Mouse (Mus musculus) cerebellum, adult 11 months (tissue): ENCODE results near the gene Ap5b1.

Source experiments
- DNase-seq: peaks from one replicate; pipeline ENCODE4 v3.0.0; 2022

The Ap5b1 gene

DNA sequence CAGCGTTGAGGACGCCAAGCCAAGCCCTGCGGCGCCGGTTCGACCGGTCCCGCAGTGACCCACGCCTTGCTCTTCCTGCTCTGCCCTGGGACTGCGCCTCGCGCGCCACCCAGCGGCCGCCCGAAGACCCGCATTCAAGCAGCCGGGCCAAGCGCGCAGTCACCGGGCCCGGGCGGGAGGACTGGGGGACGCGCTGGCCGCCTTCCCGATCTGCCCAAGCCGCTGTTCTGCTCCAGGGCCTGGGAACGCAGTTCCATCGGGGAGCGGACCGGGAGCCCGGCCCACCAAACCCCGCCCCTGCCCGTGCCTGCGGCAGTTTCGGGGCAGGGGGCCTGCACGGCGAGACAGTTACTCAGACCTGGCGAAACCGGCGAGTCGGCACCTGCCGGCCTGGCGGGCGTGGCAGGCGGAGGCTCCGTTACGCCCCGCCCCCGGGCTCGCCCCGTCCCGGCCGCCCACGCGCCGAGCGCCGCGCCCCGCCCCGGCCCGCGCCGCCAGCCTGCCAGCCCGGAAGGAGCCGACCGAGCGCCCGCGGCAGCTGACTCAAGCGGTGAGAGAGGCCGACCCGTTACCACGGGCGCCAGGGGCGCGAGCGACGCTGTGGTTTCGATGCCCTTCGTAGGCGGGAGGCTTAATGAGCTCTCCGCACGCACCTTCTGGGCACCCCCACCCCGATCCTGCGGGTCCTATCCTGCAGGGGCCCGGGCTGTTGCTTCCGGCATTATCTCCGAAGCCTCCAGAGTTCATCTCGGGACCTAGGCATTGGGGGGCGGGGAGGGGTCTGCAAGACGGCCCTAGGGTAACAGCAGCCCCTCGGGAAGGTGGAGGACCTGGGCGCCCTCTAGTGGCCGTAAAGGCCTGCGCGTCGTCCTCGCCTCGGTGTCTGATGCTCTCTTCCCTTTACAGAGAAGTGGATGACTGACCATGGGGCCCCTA lies at the start of gene Ap5b1:
TSS of gene Ap5b1 (plus strand) at position 492 of the 936 bp plus-strand sequence.
- DNase-seq, result peak; percentile 93

DNA sequence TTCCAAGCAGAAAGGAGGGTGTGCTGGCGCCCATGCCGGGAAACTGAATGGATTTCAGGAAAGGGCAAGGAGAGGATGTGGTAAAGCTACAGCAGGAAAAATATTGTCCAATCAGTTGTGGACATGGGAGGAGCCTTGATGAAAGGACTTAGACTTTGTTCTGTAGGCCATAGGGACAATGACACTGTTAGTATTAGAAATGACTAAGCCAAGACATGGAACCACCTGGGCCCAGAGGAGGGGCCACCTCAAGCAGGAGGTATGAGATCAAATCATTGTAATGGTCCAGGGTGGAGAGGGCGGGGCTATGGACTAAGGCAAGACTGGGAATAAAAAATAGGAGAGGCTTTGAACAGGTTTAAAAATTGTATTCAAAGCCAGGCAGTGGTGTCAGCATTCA lies 49.1 kb upstream of the Ap5b1 start:
- DNase-seq, result no peak

DNA sequence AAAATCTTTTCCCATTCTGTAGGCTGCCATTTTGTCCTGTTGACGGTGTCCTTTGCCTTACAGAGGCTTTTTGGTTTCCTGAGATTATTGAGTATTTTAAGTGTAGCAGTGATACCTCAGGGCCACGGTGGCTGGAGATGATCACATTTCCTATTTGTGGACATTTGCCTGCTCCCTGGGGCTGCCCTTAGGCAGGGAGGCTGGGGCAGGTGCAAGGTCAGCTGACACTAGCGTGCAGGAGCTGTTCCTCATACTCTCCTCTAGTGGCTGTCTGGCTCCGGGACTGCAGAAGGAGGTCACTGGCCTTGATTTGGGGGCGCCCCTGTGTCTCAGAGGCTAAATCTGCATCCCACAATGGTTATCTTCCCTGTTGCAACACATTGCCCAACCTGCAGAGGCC lies 42.6 kb upstream of the Ap5b1 start:
- no peak for DNase-seq

DNA sequence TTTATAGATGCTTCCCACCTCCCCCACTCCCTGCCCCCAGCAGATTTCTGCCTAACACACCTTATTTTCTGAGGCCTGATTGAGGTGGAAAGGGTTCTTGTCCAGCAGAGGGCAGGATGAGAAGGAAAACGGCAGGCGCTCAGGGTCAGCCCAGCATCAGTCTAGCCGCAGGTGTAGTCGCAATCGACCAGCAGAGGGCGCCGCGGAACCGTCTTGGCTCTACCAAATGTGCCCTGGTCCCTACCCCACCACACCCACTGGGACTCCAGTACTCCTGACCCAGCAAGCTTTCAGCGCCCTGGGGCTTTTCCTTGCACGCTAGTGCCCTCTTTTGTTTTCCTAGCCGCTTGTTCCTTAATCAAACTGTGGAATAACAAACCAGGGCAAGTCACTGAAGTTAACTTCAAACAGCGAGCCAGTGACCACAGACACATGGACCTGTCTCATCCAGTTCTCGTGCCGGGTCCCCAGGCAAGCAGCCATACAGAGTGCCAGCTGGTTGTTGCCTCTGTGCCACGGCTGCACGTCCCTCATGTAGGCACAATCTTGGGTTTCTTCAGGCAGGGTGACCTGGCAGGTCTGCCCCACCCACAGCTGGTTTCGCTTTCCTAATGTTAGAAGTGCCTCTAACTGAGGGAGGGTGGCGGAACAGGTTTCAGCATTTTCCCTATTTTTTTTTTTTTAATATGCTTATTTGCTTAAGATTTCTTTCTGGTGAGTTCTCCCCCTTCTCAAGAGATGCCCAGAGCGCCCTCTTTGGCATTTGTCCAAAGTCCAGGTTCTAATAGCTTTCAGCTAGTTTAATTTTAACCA lies 38.3 kb upstream of the Ap5b1 start:
- peak; percentile 95 for DNase-seq

DNA sequence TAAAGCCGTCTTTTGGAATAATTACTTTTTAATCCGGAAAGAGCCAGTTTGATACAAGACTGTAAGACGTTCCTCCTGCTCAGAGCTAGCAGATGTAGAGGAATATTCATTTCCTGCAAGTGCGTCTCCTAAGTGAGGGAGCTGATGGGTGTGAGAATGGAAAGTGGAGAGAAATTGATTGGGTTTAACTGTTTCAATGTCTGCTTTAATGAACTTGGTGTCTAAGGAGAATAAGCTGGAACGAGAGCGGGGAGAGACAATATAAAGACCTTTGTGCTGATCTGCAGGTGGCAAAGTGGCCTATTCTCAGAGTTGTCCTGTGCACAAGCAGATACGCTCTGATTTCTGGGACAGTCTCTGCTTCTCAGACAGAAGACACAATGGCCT lies 37.7 kb upstream of the Ap5b1 start:
- no peak for DNase-seq

DNA sequence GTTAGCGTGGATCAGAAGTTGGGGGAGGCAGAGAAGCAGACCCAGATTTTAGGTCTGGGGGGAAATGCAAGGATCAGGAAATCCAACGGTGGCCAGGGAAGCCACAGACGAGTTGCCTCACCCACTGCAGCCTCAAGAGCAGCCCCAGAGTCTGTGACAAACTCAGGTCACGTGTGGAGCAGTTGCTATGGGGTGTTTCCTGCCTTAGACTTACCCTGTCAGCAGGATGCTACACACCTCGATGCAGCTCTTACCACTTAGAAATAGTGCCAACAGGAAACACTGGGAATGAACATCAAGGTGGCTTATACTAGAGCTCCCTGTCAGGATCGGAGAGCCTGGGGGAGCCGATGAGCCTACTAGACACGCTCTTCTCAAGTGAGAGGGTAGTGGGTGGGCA lies 35.3 kb upstream of the Ap5b1 start:
- no peak for DNase-seq

DNA sequence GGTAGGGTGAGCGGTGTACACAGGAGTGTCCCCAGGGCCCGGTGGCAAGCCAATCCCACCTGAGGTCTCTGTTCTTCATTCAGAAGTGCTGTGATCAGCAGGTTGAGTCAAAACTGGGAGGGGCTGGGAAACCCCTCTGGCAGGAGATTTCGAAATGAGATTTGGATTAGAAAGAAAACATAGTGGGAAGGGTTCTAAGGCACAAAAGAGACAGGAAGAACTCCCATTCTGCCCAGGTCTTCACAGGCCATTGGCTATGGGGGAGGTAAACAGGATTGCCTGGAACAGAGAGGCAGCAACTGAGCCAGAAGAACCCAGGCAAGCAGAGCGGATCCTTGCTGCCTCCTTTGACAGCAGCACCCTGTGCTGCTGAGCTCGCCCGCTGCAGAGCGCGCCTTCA lies 29.0 kb upstream of the Ap5b1 start:
- no peak for DNase-seq

DNA sequence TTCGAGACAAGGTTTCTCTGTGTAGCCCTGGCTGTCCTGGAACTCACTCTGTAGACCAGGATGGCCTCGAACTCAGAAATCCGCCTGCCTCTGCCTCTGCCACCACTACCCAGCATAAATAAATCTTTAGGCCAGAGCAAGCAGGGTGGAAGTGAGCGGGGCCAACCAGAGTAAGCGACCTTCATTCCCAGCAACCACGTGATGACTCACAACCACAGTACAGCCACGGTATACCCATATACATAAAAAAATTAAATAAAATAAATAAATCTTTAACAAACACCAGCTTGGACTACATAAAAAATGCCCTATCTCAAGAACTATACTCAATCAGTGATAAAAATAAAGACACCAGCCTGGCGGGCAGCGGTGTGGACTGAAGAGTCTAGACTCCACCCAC lies 24.5 kb upstream of the Ap5b1 start:
- no peak for DNase-seq

DNA sequence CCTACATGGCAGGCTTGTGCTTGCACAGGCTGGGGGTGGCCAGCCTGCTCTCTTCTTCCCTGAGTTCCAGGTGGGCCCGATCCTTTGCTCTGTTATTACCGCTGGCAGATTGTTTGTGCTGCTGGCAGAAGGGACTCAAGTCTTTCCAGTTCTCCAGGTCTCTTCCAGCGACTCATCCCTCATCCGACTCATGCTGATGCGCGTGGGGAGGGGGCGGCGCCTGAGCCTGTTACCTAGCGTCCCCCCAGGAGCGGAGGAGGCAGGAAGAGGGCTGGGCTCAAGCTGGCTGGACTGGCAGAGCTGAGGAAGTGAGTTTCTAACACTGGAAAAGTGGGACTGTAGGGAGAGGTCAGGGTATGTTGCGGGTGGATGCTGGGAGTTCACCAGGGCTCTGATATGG lies 23.8 kb upstream of the Ap5b1 start:
- no peak for DNase-seq

DNA sequence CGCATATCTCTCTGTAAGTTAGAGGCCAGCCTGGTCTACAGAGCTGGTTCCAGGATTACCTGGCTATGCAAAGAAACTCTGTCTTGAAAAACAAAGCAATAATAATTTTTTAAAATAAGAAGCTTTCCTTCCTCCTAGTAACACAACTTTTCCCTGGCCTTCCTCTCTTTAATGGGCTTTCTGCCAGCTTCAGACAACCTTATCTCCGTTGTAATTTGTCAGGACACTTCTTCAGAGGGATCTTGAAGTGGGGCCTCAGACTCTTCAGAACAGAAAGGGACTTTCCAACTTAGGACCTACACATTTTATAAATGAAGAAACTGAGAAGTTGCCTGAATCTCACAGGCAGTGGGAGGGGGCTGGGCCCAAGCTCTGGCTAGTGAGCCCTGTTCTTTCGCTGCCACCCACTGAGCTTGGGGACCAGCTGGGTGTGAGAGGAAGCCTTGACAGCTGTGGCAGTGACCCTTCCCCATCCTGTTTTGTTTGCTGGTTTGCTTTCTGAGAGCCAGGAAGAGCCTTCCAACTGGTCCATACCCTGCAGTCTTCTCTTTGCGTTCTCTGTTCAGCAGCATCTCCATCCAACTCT lies 20.3 kb upstream of the Ap5b1 start:
- no peak for DNase-seq

DNA sequence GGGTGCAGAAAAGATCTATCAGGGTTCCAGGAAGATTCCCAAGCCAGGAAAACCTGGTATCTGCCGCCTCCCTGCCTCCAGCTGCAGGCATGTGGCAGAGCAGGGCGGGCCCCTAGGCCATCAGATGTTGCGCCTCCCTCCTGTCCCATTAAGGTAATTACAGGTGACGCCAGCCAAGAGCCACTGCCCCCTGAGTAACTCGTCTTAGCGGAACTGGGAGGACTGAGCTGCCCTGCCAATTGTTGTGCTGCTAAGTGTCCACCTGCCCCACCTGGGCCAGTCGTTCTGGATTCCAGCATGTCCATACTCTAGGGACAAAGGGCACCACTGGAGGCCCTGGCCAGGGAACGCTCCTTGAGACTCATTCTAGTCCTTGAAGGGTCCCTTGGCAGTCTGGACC lies 14.0 kb upstream of the Ap5b1 start:
- no peak for DNase-seq

DNA sequence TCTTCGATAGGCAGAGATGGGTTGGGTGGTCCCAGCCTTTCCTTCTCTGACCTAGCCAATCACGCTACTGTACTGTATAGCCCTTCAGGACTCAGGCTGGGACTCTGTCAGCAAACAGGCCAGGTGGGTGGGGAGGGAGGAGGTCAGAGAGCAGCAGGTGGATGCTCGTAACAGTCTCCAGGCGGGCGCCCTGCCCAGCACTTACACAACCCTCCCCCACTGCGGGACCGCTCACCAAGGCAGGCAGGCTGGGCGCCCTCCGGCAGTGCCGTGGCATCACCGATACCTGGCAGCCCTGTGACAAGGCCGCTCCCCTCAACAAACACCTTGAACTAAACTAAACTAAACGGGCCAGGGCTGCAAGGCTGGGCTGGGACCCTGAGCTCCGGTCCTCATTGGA lies 13.6 kb upstream of the Ap5b1 start:
- no peak for DNase-seq

DNA sequence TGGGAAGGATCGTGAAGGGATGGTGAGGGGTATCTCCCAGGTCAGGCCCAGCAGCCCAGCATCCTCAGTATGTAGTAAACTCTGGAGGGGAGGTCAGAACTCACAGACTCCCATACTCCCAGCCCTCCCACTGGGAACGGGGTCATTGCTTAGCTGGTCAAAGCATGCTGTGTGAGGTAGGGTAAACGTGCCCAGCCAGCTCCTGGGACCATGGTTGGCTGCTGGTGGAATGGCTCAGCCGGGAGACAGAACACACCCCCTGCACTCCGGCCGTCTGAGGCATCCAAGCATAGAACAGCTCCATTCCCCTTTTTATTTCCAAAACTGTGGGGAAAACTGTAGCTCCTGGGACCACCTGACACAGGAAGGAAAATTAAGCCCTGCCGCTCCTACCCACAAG lies 9.7 kb upstream of the Ap5b1 start:
- DNase-seq, result no peak

DNA sequence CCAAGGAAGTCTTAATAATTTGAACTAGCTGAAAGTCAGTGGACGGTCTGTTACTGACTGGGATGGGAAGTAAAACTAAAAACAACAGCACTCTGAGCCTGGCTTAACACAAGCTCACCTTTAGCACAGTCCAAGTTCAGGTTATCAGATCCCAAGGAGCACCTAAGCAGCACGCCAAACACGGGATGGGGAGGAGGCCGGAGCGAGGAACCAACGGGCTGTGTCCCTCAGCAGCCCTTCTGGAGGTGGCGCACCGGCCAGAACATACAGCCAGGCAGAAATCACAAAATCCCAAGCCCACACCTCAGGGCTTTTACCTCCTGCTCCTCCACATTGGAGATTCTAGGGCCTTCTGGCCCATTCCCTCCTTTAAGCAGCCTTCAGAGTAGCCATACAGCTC lies 9.1 kb upstream of the Ap5b1 start:
- no peak for DNase-seq

DNA sequence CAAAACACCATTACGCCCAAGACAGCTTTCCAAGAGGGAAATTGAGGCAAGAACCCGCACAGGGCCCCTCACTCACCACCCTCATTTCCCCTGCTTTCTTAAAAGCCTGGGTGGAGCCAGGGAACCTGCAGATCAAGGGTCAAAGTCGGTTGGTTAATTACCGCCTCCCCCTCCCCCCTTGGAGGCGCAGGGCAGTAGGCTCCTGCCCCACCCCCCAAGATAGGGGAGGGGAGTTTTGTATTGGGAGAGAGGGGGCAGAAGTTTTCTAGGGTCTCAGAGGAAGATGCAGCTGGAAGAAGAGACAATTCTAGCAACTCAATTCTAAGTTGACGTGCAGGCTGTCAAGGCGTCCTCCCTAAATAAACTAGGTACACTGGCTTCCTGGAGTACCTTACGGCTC lies 8.6 kb upstream of the Ap5b1 start:
- no peak for DNase-seq

DNA sequence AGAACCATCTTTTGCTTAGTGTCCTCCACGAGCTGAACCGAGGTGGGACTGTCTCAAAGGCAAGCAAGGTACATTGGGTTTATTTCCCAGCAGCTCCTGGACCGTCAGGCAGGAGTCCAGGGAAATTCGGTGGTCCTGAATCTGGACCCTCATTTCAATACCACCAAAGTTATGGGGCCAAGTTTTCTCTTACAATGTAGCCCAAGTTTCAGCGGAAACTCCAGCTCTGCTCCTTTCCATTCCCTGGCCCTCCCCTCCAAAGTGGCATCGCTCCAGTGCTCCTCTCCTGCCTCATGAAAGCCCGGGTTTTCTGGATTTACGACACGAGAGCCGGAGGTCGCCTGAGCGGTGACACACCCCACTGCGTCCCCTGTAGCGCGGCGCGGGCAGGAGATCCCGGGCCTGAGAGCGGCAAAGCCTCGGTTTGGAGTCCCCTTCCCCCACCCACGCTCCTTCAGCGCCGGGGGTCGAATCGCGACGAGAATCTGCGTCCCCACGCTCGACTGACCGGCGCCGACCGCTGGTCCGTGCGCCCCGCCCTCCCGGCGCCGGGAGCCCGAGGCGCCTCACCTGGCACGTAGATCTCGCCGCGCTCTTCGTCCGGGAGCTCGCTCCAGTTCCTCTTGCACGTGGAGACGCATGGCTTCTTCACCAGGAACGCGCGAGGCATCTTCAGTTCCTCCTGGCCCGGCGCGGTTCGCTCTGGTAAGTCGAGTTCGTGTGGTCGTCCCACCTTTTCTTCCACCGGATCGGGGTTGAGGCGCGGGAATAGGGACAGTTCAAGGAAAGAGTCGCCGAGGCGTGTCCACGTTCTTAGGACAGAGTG lies 8.0 kb upstream of the Ap5b1 start:
- DNase-seq, result no peak

DNA sequence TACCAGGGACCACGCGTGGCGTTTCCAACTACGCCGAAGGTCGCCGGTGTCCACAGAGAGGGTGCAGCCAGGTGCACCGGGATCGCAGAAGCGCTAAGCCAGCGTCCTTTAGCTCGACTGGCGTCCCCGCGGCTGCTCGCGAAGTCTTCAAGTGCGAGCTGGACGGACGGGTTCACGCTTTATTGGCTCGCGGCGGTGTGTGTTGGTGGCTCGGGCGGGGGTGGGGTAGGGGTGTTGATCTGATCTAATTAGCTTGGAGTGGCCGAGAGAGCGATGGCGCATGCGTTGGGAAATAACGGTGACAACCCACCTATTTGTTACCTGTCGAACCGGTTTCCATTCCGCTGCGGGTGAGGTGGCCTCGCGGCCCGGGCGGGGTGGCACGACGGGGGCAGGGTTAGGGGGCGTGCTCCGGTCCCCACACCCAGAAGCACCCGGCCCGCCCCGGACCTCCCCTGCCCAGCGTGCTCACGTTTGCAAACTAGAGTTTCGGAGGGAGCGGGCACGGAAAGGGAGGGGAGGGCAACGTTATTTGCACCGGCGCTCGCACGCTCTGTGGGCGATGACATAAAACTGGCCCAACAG lies 7.3 kb upstream of the Ap5b1 start, which contains the start of gene Ovol1:
TSS of gene Ovol1 (minus strand) at position 190 of the 585 bp plus-strand sequence.
- DNase-seq, result no peak

DNA sequence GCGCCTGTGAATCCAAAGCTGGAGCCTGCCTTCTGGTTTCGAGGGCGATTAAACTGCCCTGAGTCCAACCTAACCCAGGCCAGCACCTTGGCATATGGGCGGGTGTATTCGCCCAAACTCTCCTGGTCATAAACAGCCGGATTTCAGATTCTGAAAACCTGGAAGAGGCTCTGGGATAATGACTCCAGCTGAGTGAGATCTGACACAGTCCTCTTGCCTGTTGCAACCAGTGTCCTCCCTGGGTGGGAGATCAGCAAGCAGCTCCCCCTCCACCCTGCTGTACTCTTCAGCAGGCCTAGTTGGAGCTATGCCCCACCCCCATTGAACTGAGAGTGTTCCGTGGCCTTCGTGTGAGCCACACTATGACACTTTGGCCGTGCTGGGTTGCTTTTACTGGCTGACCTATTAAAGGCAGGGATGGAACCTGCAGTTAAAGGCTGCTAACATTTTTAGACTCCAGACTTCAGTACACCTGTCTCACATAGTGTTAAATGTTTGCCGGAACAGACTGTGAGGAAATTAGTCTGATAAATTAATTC lies 6.5 kb upstream of the Ap5b1 start:
- DNase-seq, result no peak

DNA sequence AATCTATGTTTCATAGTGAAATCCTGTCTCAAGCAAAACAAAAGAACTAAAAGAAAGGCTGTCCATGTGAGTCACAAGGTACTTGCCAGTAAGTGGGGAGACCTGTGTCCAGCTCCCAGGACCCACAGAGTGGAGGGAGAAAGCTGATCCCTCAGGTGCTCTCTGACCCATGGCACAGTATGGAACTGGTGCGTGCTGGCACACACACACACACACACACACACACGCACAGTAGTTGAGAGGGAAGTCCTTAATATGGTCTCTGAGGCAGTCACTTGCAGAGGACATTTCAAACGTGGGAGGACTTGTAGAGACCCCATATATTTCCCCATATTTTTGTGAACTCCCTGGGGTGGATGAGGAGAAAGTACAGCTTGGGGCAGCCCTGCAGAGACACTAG lies 5.9 kb upstream of the Ap5b1 start:
- no peak for DNase-seq

DNA sequence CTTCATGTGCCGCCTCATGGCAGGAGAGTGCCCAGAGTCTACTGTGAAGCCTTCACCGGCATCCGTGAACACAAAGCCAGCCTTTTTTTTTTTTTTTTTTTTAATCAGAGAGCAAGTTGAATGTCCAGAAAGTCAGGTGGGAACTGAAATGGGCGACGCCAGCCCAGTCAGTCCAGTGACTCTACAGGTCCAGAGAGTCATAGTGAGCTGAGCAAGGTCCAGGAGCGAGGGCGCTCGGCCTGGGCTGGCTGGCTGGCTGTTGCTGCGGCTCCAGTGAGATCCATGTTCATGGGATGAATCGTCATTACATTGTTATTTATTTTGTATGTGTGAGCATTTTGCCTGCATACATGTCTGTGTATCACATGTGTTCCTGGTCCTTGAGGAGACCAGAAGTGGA lies 5.0 kb upstream of the Ap5b1 start:
- no peak for DNase-seq

DNA sequence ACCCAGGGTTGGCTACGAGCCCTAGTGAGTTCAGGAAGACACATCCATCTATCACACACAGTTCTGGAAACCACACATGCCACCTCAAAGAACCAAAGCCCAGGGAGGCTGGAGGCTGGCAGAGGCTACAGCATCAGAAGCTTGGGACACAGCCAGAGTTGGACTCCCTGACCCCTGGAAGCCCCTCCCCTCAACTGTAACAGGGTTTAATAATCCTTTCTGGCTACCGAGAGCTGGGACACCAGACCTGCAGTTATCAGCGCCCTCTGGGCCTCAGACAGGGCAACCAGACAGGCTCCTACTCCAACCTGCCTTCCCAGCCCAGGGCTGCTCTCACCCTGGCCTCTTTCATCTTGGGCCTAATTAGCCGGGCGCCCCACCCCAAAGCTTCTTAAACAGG lies 1.5 kb upstream of the Ap5b1 start:
- DNase-seq, result peak; percentile 21

DNA sequence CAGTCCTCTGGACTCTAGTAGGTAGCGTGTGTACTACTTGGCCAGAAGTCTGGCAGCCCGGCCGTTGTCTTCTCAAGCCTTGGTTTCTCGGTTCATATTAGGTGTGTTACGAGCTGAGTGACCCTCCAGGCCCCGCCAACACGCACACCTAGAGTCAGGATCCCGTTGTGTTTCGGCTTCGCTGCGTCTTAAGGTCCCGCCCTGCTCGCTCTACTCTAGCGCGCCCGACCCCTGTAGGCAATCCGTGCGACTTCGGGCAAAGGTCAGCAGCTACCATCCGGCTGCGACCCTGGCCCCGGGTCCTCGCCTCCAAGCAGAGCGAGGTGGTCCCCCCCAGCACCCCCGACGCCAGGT lies 668 bp upstream of the Ap5b1 start:
- DNase-seq, result no peak
